Mouse (Mus musculus): Measurements from ENCODE around the gene Dus2. TPM values are rescaled to one million over a fixed set of nuclear protein-coding genes. Genes with fewer than 3 reads are reported as not detected.
A peak's percentile ranks its signal among the peaks of the same experiment; 100 is the strongest.

The Dus2 gene
- polyA plus RNA-seq, 1 experiment from 2014 or later = 29.0 TPM

DNA sequence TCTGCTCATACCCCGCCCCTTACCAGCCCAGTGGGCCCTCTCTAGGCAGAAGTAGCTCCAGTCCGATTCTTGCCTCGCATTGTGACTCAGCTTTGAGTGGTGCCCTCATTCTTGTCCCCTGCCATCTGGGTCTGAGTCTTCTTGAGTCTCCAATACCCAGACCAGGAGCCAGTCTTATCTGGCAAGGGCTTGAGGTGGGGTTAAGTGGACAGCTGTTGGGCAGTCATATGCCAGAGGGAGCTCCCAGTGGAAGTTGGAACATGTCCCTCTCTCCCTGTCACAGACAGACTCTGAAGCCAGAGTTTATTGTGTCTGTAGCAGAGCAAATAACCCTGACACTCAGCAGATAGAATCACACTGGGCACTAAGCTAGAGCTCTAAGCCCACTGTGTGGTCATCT is 59.9 kb downstream of the Dus2 start:
- H3K4me1 ChIP-seq = no peaks in the 10 kb centered on the region
- H3K9me3 ChIP-seq = no peaks in the 10 kb centered on the region
- no peak overlapping the region for H3K4me3 ChIP-seq
- no peak for ATAC-seq (replicated peaks)
- WGBS = 79% methylated on average over 3 of the region's 3 CpGs
- no peak overlapping the region for H3K27ac ChIP-seq
- H3K27me3 ChIP-seq (replicated peaks) = no peaks in the 10 kb centered on the region
- H3K36me3 ChIP-seq (replicated peaks) = 0 out of 2 replicates have a peak, but pooled peaks cover 24% of the 10 kb centered on the region
- H3K9ac ChIP-seq = no peak overlapping the region
- no peak overlapping the region for H3K4me2 ChIP-seq

DNA sequence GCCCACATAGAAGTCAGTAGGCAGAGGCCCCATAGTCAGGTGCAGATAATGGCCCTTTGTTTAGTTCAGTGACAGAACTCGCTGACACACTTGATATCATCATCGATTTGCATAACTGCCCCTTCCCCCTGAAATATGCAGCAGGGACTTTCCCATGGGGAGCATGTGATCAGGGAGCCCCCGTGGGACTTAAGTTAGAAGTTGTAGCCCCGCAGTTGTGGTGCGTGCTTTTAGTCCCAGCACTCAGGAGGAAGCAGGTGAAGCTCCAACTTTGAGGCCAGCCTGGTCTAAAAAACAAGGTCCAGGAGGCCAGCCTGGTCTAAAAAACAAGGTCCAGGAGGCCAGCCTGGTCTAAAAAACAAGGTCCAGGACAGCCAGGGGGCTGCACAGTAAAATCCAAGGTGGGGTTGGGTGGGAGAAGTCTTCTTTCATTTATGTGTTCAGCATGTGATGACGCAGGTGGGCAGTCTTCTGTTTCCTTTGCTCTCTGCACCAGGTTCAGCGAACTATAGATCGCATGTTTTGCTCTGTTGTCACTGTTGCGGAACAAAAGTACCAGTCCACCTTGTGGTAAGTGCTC is 61.5 kb downstream of the Dus2 start:
- H3K9me3 ChIP-seq = no peaks in the 10 kb centered on the region
- H3K9ac ChIP-seq = no peak overlapping the region
- H3K27ac ChIP-seq = no peak overlapping the region
- no peaks in the 10 kb centered on the region for H3K27me3 ChIP-seq (replicated peaks)
- H3K4me3 ChIP-seq = no peak overlapping the region
- no peak for ATAC-seq (replicated peaks)
- H3K4me1 ChIP-seq = no peaks in the 10 kb centered on the region
- 93% methylated on average over 9 of the region's 9 CpGs for WGBS
- H3K4me2 ChIP-seq = no peak overlapping the region
- H3K36me3 ChIP-seq (replicated peaks) = 0 out of 2 replicates have a peak, but pooled peaks cover 24% of the 10 kb centered on the region

DNA sequence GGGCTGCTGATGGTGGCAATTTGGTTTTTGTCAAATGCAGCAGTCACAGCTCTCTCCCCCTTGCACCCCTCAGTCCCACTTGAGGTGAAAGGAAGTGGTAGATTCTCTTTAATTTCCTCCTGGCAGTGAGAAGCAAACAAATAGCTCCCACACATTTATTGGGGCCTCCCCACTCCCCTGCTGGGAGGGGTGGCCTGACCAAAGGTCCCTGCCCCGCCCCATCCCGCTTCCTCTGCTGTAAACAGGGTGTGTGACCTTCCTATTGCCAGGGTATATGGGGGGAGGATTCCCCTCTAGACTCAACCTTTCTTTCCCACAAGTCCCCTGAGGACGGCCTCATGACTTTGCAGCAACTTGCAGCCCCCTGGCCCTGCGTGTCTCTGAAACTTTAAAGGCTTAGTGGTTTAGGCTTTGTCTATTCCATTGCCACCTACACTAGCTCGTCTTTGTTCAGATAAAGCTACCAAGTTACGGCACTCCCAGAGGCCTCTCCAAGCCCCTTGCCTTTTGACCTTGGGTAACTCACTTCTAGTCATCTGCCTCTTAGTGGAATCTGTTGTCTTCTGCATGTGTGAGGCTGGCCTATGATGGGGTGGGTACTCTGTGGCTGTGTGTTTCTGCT is 63.2 kb downstream of the Dus2 start:
- WGBS = 76% methylated on average over 6 of the region's 6 CpGs
- Histone ChIP-seq H3K4me3 (no peak overlapping the region), H3K4me1 (peaks cover 8% of the 10 kb centered on the region)

DNA sequence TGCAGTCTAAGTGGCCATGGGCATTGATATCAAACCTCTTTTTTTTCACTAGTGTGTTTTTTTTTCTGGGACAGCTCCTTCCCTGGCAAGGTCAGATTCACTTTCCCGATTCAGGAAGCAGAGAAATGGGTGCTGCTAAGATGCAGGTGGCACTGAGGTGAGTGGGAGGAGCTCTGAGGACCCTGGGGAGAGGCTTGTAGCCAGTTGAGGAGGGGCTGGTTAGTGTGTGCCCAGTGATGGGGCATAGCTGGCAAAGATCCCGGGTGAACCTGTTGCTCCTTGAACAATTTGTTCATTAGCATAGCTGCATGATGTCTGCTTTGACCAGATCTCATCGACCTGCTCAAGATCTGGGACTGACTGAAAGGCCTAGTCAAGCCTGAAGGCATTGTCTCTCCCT is 63.9 kb downstream of the Dus2 start:
- peaks cover 8% of the 10 kb centered on the region for H3K4me1 ChIP-seq
- no peak overlapping the region for H3K4me2 ChIP-seq
- 58% methylated on average over 3 of the region's 3 CpGs for WGBS
- no peak overlapping the region for H3K9ac ChIP-seq
- H3K9me3 ChIP-seq = no peaks in the 10 kb centered on the region
- H3K36me3 ChIP-seq (replicated peaks) = 0 out of 2 replicates have a peak, but pooled peaks cover 24% of the 10 kb centered on the region
- H3K4me3 ChIP-seq = no peak overlapping the region
- no peak overlapping the region for H3K27ac ChIP-seq
- no peak for ATAC-seq (replicated peaks)
- H3K27me3 ChIP-seq (replicated peaks) = no peaks in the 10 kb centered on the region

More for the DNA sequence above, 63.2 kb downstream of the Dus2 start:
- Histone ChIP-seq H3K4me2 (no peak overlapping the region), H3K9ac (no peak overlapping the region), H3K36me3 (replicated peaks) (0 out of 2 replicates have a peak, but pooled peaks cover 24% of the 10 kb centered on the region), H3K27me3 (replicated peaks) (no peaks in the 10 kb centered on the region), H3K27ac (no peak overlapping the region), H3K9me3 (no peaks in the 10 kb centered on the region)
- ATAC-seq (replicated peaks) = no peak

DNA sequence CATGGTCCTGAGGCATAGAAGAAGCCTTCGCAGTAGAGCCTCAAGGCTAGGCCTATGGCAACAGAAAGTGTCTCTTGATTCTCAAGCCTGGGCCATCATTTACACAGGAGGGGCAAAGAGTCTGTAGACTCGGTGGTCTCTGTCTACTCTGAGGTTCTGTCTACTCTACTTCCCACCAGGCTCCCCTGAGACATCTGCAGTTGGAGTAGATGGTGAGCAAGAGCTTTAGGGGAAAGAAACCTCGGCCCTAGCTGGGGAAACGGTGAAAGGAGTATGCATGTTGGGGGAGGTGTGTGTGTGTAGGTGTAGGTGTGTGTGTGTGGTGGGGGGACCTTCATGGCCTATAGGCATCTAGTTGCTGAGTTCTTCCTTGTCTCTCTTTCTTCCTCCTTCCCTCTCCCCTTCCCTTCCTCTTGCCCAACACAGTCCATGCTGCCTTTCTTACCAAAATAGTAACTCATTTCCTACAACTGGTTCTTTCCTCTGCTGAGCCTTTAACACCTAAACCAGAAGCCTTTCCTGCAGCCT is 65.4 kb downstream of the Dus2 start:
- Histone ChIP-seq H3K36me3 (replicated peaks) (0 out of 2 replicates have a peak, but pooled peaks cover 18% of the 10 kb centered on the region), H3K27ac (no peak overlapping the region), H3K9me3 (no peaks in the 10 kb centered on the region), H3K4me3 (no peak overlapping the region), H3K9ac (no peak overlapping the region), H3K4me2 (no peak overlapping the region), H3K4me1 (peaks cover 19% of the 10 kb centered on the region), H3K27me3 (replicated peaks) (no peaks in the 10 kb centered on the region)
- WGBS = 86% methylated on average over 4 of the region's 4 CpGs
- no peak for ATAC-seq (replicated peaks)

DNA sequence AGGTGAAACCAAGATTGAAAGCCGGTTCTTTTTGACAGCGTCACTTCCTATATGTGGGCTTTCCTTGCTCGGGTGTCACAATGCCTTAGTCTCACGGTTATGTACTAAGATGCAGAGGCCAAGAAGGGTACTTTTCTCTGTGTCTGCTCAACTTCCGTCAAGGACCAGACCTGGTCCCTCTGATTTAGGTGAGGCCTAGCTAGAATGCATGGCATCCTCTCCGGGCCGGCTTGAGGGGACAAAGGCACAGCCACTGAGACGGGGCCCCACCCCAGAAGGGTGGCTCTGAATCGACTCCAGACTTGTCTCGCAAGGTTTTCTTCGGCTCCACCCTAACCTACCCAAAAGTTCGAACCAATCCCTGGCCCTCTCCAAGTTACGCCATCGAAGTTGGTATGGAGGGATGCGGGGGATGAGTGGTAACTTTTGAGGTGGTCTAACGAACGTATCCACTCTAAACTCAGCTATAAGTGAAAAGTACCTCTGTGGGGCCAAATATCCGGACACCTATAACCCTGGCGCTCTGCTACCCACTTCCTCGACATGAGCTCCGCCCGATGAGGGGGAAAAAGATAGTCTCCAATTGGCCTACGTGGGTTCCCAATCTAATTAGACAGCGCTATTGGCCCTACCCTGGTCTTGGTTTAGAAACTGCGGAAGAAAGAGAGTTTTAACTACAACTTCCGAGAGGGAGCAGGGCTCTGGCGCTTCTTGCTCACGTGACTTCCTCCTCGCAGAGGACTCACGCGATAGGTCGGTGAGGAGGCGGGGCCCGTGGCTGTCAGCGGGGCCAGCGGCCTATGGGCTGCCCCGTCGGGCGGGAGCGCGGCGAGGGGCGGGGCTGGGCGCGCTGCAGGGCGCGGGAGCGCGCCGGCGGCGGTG is 67.8 kb downstream of the Dus2 start, which contains the start of gene Nfatc3:
Gene Nfatc3 (plus strand): TSS at position 110 of the 882 bp plus-strand sequence.
- peak within 1 kb of the TSS; percentile 71 for H3K9ac ChIP-seq
- H3K9me3 ChIP-seq = no peaks in the 10 kb centered on the region
- 0 out of 2 replicates have a peak, but pooled peaks cover under 1% of the 10 kb centered on the region for H3K36me3 ChIP-seq (replicated peaks)
- ATAC-seq (replicated peaks) = peak; percentile 99
- H3K4me2 ChIP-seq = peak within 1 kb of the TSS; percentile 76
- H3K27me3 ChIP-seq (replicated peaks) = no peaks in the 10 kb centered on the region
- peaks cover 34% of the 10 kb centered on the region for H3K4me1 ChIP-seq
- 1% methylated on average over 52 of the region's 52 CpGs for WGBS
- peak within 1 kb of the TSS; percentile 77 for H3K4me3 ChIP-seq
- H3K27ac ChIP-seq = peak within 1 kb of the TSS; percentile 91

DNA sequence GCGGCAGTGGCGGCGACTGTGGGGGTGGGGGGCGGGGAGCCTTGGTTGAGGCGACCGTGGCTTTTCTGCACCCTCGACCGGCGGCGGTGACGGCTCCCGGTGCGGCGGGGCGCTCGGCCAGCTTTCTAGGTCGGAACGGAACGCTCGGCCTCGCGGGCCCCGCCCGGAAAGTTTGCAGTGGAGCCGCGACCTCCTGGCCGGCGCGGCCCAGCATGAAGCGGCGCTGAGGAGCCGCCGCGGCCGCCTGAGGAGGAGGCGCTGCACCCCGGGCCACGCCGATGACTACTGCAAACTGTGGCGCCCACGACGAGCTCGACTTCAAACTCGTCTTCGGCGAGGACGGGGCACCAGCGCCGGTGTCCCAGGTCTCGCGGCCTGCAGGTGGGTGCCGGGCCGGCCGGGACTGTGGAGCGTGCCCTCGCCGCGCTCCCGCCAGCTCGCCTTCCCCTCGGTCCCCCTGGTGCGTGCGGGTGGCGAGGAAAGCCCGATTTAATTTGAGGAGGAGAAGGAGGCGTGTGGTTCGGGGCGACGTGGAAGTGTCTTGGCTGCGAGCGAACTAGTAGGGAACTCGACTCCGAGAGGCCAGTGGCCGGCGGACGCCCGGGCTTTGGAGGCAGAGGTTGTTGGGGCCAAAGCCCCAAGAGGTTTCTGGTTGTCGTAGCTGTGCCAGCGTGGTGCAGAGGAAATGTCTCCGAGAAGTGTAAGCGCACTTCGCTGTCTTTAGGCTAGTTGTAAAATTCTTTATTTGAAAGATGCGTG is 68.7 kb downstream of the Dus2 start:
- under 1% methylated on average over 70 of the region's 83 CpGs for WGBS
- peak overlapping the region; percentile 71 for H3K9ac ChIP-seq
- peaks cover 34% of the 10 kb centered on the region for H3K4me1 ChIP-seq
- H3K27ac ChIP-seq = peak overlapping the region; percentile 91
- no peaks in the 10 kb centered on the region for H3K9me3 ChIP-seq
- peak overlapping the region; percentile 77 for H3K4me3 ChIP-seq
- no peaks in the 10 kb centered on the region for H3K27me3 ChIP-seq (replicated peaks)
- H3K4me2 ChIP-seq = peak overlapping the region; percentile 76
- ATAC-seq (replicated peaks) = peak; percentile 83
- H3K36me3 ChIP-seq (replicated peaks) = no peaks in the 10 kb centered on the region

DNA sequence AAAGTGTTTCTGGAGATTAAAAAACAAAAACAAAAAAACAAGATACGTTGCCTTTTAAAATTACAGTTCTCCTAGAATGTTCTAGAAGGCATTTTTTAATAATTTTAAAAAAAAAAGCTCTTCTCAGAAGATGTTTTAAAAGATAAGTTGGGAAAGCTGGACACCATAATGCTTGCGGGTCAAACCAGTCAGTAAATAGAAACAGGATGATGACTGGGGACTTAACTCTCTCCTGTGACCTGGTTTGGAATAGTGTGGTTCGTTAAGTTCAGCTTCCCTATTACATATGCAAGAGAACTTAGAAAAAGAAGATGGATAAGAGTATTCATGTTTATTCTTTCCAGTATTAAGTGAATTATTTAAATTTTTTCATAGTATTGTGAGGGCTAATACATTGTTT is 69.4 kb downstream of the Dus2 start:
- Histone ChIP-seq H3K36me3 (replicated peaks) (no peaks in the 10 kb centered on the region), H3K27ac (no peak overlapping the region), H3K27me3 (replicated peaks) (no peaks in the 10 kb centered on the region), H3K9ac (peak overlapping the region; percentile 71; the same call in 1 of the 2 replicates), H3K4me2 (peak overlapping the region; percentile 76), H3K9me3 (no peaks in the 10 kb centered on the region), H3K4me3 (peak overlapping the region; percentile 77), H3K4me1 (peaks cover 34% of the 10 kb centered on the region)
- ATAC-seq (replicated peaks) = no peak
- 7% methylated on average over 3 of the region's 3 CpGs for WGBS

DNA sequence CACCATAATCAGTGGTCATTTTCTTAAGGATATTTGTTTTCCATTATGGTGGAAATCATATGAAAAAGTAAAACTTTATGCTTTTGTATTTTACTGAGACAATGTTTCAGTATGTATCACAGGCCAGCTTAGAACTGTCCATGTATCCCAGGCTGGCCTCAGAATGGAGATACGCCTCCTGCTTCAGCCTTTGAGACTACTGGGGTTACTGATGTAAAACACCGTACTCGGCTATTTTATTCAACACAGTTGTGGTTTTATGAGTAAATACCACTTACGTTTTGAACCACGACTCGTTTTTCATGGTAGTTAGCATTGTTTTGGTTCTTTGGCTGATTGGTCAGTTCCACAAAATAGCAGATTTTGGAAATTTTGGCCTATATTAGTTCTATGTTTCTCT is 70.5 kb downstream of the Dus2 start:
- no peaks in the 10 kb centered on the region for H3K9me3 ChIP-seq
- no peak for ATAC-seq (replicated peaks)
- H3K27ac ChIP-seq = no peak overlapping the region
- H3K9ac ChIP-seq = no peak overlapping the region
- 89% methylated on average over 6 of the region's 6 CpGs for WGBS
- no peak overlapping the region; the same call in 1 of the 2 replicates for H3K4me2 ChIP-seq
- no peaks in the 10 kb centered on the region for H3K36me3 ChIP-seq (replicated peaks)
- H3K27me3 ChIP-seq (replicated peaks) = no peaks in the 10 kb centered on the region
- H3K4me3 ChIP-seq = no peak overlapping the region
- peaks cover 34% of the 10 kb centered on the region for H3K4me1 ChIP-seq

DNA sequence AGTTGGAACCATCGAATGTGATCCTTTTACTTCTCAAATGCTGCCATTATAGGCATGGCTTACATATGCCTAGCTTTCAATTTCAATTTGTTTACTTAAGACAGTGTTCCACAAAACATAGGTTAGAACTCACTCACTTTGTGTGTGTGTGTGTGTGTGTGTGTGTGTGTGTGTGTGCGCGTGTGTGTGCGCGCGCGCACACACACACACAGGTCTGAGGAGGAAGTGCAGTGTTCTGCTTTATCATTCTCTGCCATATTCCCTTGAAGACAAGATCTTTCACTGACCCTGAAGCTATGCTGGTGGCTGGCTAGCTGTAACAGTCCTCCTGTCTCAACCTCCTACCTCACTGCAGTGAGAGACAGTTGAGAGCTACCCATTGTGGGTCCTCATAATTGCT is 71.9 kb downstream of the Dus2 start:
- no peak for ATAC-seq (replicated peaks)
- WGBS = 94% methylated on average over 7 of the region's 7 CpGs
- H3K9ac ChIP-seq = no peak overlapping the region
- H3K27ac ChIP-seq = no peak overlapping the region
- H3K36me3 ChIP-seq (replicated peaks) = no peaks in the 10 kb centered on the region
- no peak overlapping the region for H3K4me2 ChIP-seq
- no peaks in the 10 kb centered on the region for H3K27me3 ChIP-seq (replicated peaks)
- no peaks in the 10 kb centered on the region for H3K9me3 ChIP-seq
- H3K4me3 ChIP-seq = no peak overlapping the region
- H3K4me1 ChIP-seq = peaks cover 34% of the 10 kb centered on the region

DNA sequence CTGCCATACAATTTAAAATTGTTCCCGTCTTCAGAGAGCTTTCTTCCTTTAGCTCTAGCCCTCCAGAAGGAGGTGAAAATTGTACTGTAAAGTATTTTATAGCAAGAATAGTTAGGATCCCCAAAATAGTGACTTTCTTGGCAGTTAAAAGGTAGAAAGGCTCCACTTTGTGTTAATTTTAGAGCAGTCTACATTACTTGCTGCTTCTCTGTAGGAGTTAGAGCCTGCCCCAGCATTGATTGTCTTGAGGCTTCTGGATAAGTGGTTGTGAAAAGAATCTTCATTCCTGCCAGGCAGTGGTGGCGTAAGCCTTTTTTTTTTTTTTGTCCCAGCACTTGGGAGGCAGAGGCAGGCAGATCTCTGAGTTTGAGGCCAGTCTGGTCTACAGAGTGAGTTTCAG is 75.6 kb downstream of the Dus2 start:
- 98% methylated on average over 2 of the region's 2 CpGs for WGBS
- no peaks in the 10 kb centered on the region for H3K9me3 ChIP-seq
- H3K27me3 ChIP-seq (replicated peaks) = no peaks in the 10 kb centered on the region
- H3K27ac ChIP-seq = no peak overlapping the region
- H3K9ac ChIP-seq = no peak overlapping the region
- ATAC-seq (replicated peaks) = no peak
- no peak overlapping the region for H3K4me3 ChIP-seq
- H3K36me3 ChIP-seq (replicated peaks) = no peaks in the 10 kb centered on the region
- peaks cover 13% of the 10 kb centered on the region for H3K4me1 ChIP-seq
- H3K4me2 ChIP-seq = no peak overlapping the region

Data from midbrain, embryonic 15.5 days (tissue).